Mouse (Mus musculus): ENCODE data around the gene Zswim3. TPM values are rescaled to one million over a fixed set of nuclear protein-coding genes. Genes with fewer than 3 reads are reported as not detected.

Zswim3 gene
- polyA plus RNA-seq, 1 experiment = 2.5 TPM

GRCm38 (mm10) chr2:164864593-164864992 is 59.7 kb downstream of the Zswim3 start:
- no peak for DNase-seq (ENCODE audit: low read depth in 1 of 2, low spot score in 2 of 2)
- 79% methylated on average over 4 of the region's 4 CpGs for WGBS
- Histone ChIP-seq H3K27me3 (ENCODE audit: control insufficient read depth, insufficient read depth, low read length) (no peaks in the 10 kb centered on the region; the same call in 1 of the 2 replicates), H3K4me1 (ENCODE audit: control insufficient read depth, insufficient read depth, insufficient read length) (peaks cover 16% of the 10 kb centered on the region), H3K36me3 (ENCODE audit: control insufficient read depth, insufficient read depth, low read length) (no peaks in the 10 kb centered on the region), H3K27ac (ENCODE audit: insufficient read depth, low read length) (no peak overlapping the region), H3K4me3 (ENCODE audit: extremely low read depth, insufficient read depth, insufficient read length) (no peak overlapping the region)
- no peak for TF ChIP-seq POLR2A (IDR thresholded peaks at IDR 0.05; ENCODE audit: low read depth, low read length)
- TF ChIP-seq CTCF (IDR thresholded peaks at IDR 0.05; ENCODE audit: extremely low read depth, insufficient read depth, insufficient read length, insufficient replicate concordance) = no peak

GRCm38 (mm10) chr2:164866741-164867551 is 62.0 kb downstream of the Zswim3 start:
- Histone ChIP-seq H3K27ac (ENCODE audit: insufficient read depth, low read length) (peak overlapping the region; percentile 89), H3K36me3 (ENCODE audit: control insufficient read depth, insufficient read depth, low read length) (no peaks in the 10 kb centered on the region), H3K4me3 (ENCODE audit: extremely low read depth, insufficient read depth, insufficient read length) (no peak overlapping the region), H3K4me1 (ENCODE audit: control insufficient read depth, insufficient read depth, insufficient read length) (peaks cover 16% of the 10 kb centered on the region), H3K27me3 (ENCODE audit: control insufficient read depth, insufficient read depth, low read length) (no peaks in the 10 kb centered on the region; the same call in 1 of the 2 replicates)
- peak in 1 of 2 experiments; percentile 47 for DNase-seq (ENCODE audit: low read depth in 1 of 2, low spot score in 2 of 2)
- TF ChIP-seq CTCF (IDR thresholded peaks at IDR 0.05; ENCODE audit: extremely low read depth, insufficient read depth, insufficient read length, insufficient replicate concordance) = no peak
- TF ChIP-seq POLR2A (IDR thresholded peaks at IDR 0.05; ENCODE audit: low read depth, low read length) = no peak
- 35% methylated on average over 16 of the region's 16 CpGs for WGBS

GRCm38 (mm10) chr2:164867566-164867965 is 62.7 kb downstream of the Zswim3 start:
- no peak for TF ChIP-seq POLR2A (IDR thresholded peaks at IDR 0.05; ENCODE audit: low read depth, low read length)
- TF ChIP-seq CTCF (IDR thresholded peaks at IDR 0.05; ENCODE audit: extremely low read depth, insufficient read depth, insufficient read length, insufficient replicate concordance) = no peak
- Histone ChIP-seq H3K4me1 (ENCODE audit: control insufficient read depth, insufficient read depth, insufficient read length) (peaks cover 12% of the 10 kb centered on the region; the same call in 1 of the 2 replicates), H3K4me3 (ENCODE audit: extremely low read depth, insufficient read depth, insufficient read length) (no peak overlapping the region), H3K27ac (ENCODE audit: insufficient read depth, low read length) (peak overlapping the region; percentile 89), H3K36me3 (ENCODE audit: control insufficient read depth, insufficient read depth, low read length) (no peaks in the 10 kb centered on the region), H3K27me3 (ENCODE audit: control insufficient read depth, insufficient read depth, low read length) (no peaks in the 10 kb centered on the region; the same call in 1 of the 2 replicates)
- DNase-seq (ENCODE audit: low read depth in 1 of 2, low spot score in 2 of 2) = no peak
- 92% methylated on average over 7 of the region's 7 CpGs for WGBS

- peak overlapping the region; percentile 89 for H3K27ac ChIP-seq (ENCODE audit: insufficient read depth, low read length)
- no peaks in the 10 kb centered on the region for H3K27me3 ChIP-seq (ENCODE audit: control insufficient read depth, insufficient read depth, low read length)
- no peak for TF ChIP-seq POLR2A (IDR thresholded peaks at IDR 0.05; ENCODE audit: low read depth, low read length)
- TF ChIP-seq CTCF (IDR thresholded peaks at IDR 0.05; ENCODE audit: extremely low read depth, insufficient read depth, insufficient read length, insufficient replicate concordance) = no peak
These were observed 63.6 kb downstream of the Zswim3 start for GRCm38 (mm10) chr2:164868491-164868890.

More at GRCm38 (mm10) chr2:164868491-164868890, 63.6 kb downstream of the Zswim3 start:
- H3K36me3 ChIP-seq (ENCODE audit: control insufficient read depth, insufficient read depth, low read length) = no peaks in the 10 kb centered on the region
- WGBS = 11% methylated on average over 7 of the region's 7 CpGs
- H3K4me1 ChIP-seq (ENCODE audit: control insufficient read depth, insufficient read depth, insufficient read length) = peaks cover 10% of the 10 kb centered on the region; the same call in 1 of the 2 replicates
- DNase-seq (ENCODE audit: low read depth in 1 of 2, low spot score in 2 of 2) = peak; percentile 69 to 81
- H3K4me3 ChIP-seq (ENCODE audit: extremely low read depth, insufficient read depth, insufficient read length) = no peak overlapping the region

Other genes starting within 250 kb of the Zswim3 start
- gene Wfdc2, start 242.7 kb upstream of the Zswim3 start, polyA plus RNA-seq (2012; rRNA removed) = 0.33 and 0.47 TPM in 2 replicates
- gene Spint3, start 231.6 kb upstream of the Zswim3 start, polyA plus RNA-seq (2012; rRNA removed) = not detected in 2 replicates
- gene Wfdc6a, start 219.7 kb upstream of the Zswim3 start, polyA plus RNA-seq (2012; rRNA removed) = 0.15 and 0.21 TPM in 2 replicates
- gene Eppin, start 211.5 kb upstream of the Zswim3 start, polyA plus RNA-seq (2012; rRNA removed) = not detected in 2 replicates
- not detected in 2 replicates for gene Wfdc6b, start 191.6 kb upstream of the Zswim3 start, polyA plus RNA-seq (2012; rRNA removed)
- gene Wfdc8, start 191.5 kb upstream of the Zswim3 start, polyA plus RNA-seq (2012; rRNA removed) = not detected in 2 replicates
- gene Wfdc16, start 166.3 kb upstream of the Zswim3 start, polyA plus RNA-seq (2012; rRNA removed) = not detected in 2 replicates
- not detected in 2 replicates for gene Wfdc10, start 149.1 kb upstream of the Zswim3 start, polyA plus RNA-seq (2012; rRNA removed)
- gene Wfdc9, start 148.5 kb upstream of the Zswim3 start, polyA plus RNA-seq (2012; rRNA removed) = not detected in 2 replicates
- gene Wfdc11, start 131.0 kb upstream of the Zswim3 start, polyA plus RNA-seq (2012; rRNA removed) = not detected in 2 replicates
- not detected in 2 replicates for gene Wfdc13, start 120.0 kb upstream of the Zswim3 start, polyA plus RNA-seq (2012; rRNA removed)
- gene Spint4, start 106.6 kb upstream of the Zswim3 start, polyA plus RNA-seq (2012; rRNA removed) = not detected in 2 replicates
- gene Spint5, start 89.8 kb upstream of the Zswim3 start, polyA plus RNA-seq (2012; rRNA removed) = not detected in 2 replicates
- gene Wfdc3, start 59.2 kb upstream of the Zswim3 start, polyA plus RNA-seq (2012; rRNA removed) = 0.18 and 0.34 TPM in 2 replicates
- gene Dnttip1, start 59.1 kb upstream of the Zswim3 start, polyA plus RNA-seq (2012; rRNA removed) = 38.9 and 48.0 TPM in 2 replicates
- gene Ube2c, start 35.2 kb upstream of the Zswim3 start, polyA plus RNA-seq (2012; rRNA removed) = 92.8 and 97.2 TPM in 2 replicates
- gene Tnnc2, start 25.1 kb upstream of the Zswim3 start, polyA plus RNA-seq (2012; rRNA removed) = not detected in 2 replicates
- 9.5 and 12.9 TPM in 2 replicates for gene Snx21, start 19.3 kb upstream of the Zswim3 start, polyA plus RNA-seq (2012; rRNA removed)
- 44.9 and 54.1 TPM in 2 replicates for gene Acot8, start 216 bp upstream of the Zswim3 start, polyA plus RNA-seq (2012; rRNA removed)
- gene Zswim1, start 17.6 kb downstream of the Zswim3 start, polyA plus RNA-seq (2012; rRNA removed) = 7.7 and 9.3 TPM in 2 replicates
- gene Spata25, start 23.4 kb downstream of the Zswim3 start, polyA plus RNA-seq (2012; rRNA removed) = 0.16 and 0.40 TPM in 2 replicates
- gene Ctsa, start 27.8 kb downstream of the Zswim3 start, polyA plus RNA-seq (2012; rRNA removed) = 318 and 362 TPM in 2 replicates
- 5.7 and 9.6 TPM in 2 replicates for gene Neurl2, start 28.4 kb downstream of the Zswim3 start, polyA plus RNA-seq (2012; rRNA removed)
- 48.3 and 51.8 TPM in 2 replicates for gene Pltp, start 52.6 kb downstream of the Zswim3 start, polyA plus RNA-seq (2012; rRNA removed)
- gene Pcif1, start 74.2 kb downstream of the Zswim3 start, polyA plus RNA-seq (2012; rRNA removed) = 33.2 and 36.7 TPM in 2 replicates
- gene Zfp335, start 106.7 kb downstream of the Zswim3 start, polyA plus RNA-seq (2012; rRNA removed) = 37.8 and 47.5 TPM in 2 replicates
- 16.0 and 26.6 TPM in 2 replicates for gene Mmp9, start 135.7 kb downstream of the Zswim3 start, polyA plus RNA-seq (2012; rRNA removed)
- gene Slc12a5, start 155.7 kb downstream of the Zswim3 start, polyA plus RNA-seq (2012; rRNA removed) = 1.2 and 1.3 TPM in 2 replicates
- gene Ncoa5, start 229.8 kb downstream of the Zswim3 start, polyA plus RNA-seq (2012; rRNA removed) = 25.1 and 28.7 TPM in 2 replicates

Measured in spleen, adult 2 months (tissue).